ENCODE assay signal across 9 mouse cellular contexts in the genomic region with DNA sequence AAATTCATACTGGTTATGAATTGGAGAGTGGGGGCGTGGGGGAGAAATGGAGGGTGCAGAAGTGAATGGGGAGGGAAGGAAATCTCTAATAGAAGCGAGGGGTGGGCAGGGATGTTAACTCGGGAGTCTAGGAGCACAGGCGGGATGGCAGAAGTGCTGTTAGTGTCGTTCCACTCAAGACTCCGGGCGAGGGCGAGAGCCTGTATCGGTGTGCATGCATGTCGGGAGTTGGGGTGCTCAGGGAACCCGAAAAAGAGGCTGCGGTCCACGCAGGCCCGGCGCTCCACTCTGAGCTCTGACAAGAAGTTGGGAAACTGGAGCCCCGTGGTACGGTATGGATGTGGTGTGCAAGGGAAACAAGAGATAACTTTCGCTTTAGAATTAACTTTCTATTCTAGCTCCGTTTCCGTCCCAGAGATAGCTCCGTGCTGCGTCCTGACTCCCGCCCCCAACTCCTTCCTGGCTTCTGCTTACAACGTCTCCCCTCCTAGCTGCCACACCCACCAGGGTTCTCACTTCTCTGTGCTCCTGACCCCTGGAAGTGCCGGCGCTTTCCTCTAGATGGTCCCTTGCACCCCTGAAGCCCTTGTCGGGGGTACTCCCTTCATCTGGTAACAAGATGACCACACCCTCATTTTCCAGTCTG. TPM values are rescaled to one million over a fixed set of nuclear protein-coding genes. Genes with fewer than 3 reads are reported as not detected.
A peak's percentile ranks its signal among the peaks of the same experiment; 100 is the strongest.
DNase-seq lines count a peak whose midpoint lies in the region; ATAC-seq and TF ChIP-seq lines count a peak whose summit lies in the region.
"Had no signal": no experiment of that assay in that cellular context is flagged by ENCODE, and none has a peak within 500 bp of the region (broad histone marks: within the 10 kb centered on the region; RNA-seq: fewer than 3 reads in every experiment).

No protein-coding gene starts in this region.

- TF ChIP-seq CTCF in cerebellum, adult 2 months (IDR thresholded peaks at IDR 0.05; ENCODE audit: borderline replicate concordance, insufficient read depth, low read depth, low read length) = no peak

- peak overlapping the region; percentile 63 for H3K4me2 ChIP-seq in limb, embryonic 15.5 days
- H3K4me2 ChIP-seq in stomach, embryonic 14.5 days (replicated peaks; ENCODE audit: low read depth, low read length) = peak overlapping the region; percentile 42

- DNase-seq in cerebellum, adult 2 months = no peak
- DNase-seq in cerebellum, postnatal 14 days = no peak
- peak; percentile 18 for DNase-seq in thymus, postnatal 4 days
- DNase-seq in thymus, postnatal 10 days (ENCODE audit: low spot score in 2 of 2) = no peak
- DNase-seq in adrenal gland, adult 2 months = no peak

- ATAC-seq in limb, embryonic 15.5 days (ENCODE audit: insufficient number of reproducible peaks, low FRiP score, low TSS enrichment, low read depth) = no peak
- ATAC-seq in stomach, embryonic 14.5 days (ENCODE audit: insufficient number of reproducible peaks, insufficient read depth, low FRiP score, low read depth) = no peak
- no peak for ATAC-seq in megakaryocyte-erythroid progenitor cell, adult 5-6 weeks (replicated peaks; ENCODE audit: low FRiP score, low TSS enrichment, poor library complexity, severe bottlenecking)

- peak overlapping the region; percentile 39 for H3K4me3 ChIP-seq in cerebellum, adult 2 months (replicated peaks; ENCODE audit: insufficient read depth, low read depth, low read length)
- peak overlapping the region; percentile 38 for H3K4me3 ChIP-seq in limb, embryonic 15.5 days
- H3K4me3 ChIP-seq in stomach, embryonic 14.5 days (ENCODE audit: low read depth, low read length) = peak overlapping the region; percentile 28

- no peak for TF ChIP-seq POLR2A in cerebellum, adult 2 months (IDR thresholded peaks at IDR 0.05; ENCODE audit: borderline replicate concordance, insufficient read depth, low read length)

- no peak overlapping the region for H3K9ac ChIP-seq in limb, embryonic 15.5 days
- no peak overlapping the region for H3K9ac ChIP-seq in stomach, embryonic 14.5 days (replicated peaks; ENCODE audit: low read depth, low read length)

- no peaks in the 10 kb centered on the region for H3K36me3 ChIP-seq in limb, embryonic 15.5 days
- H3K36me3 ChIP-seq in stomach, embryonic 14.5 days (ENCODE audit: control insufficient read depth, insufficient read depth, low read length) = no peaks in the 10 kb centered on the region

- peaks cover 1% of the 10 kb centered on the region; the same call in 1 of the 2 replicates for H3K27me3 ChIP-seq in cerebellum, adult 2 months (ENCODE audit: control insufficient read depth, insufficient read depth, low read length)
- peaks cover 83% of the 10 kb centered on the region for H3K27me3 ChIP-seq in limb, embryonic 15.5 days
- peaks cover 67% of the 10 kb centered on the region for H3K27me3 ChIP-seq in stomach, embryonic 14.5 days (ENCODE audit: control insufficient read depth, insufficient read depth, low read length)

- WGBS in cerebellum, adult 2 months = 4% methylated on average over 27 of the region's 27 CpGs
- WGBS in limb, embryonic 15.5 days = 2% methylated on average over 27 of the region's 27 CpGs
- WGBS in stomach, embryonic 14.5 days = 1% methylated on average over 27 of the region's 27 CpGs

- H3K9me3 ChIP-seq in limb, embryonic 15.5 days = 0 out of 2 replicates have a peak, but pooled peaks cover 4% of the 10 kb centered on the region
- no peaks in the 10 kb centered on the region for H3K9me3 ChIP-seq in stomach, embryonic 14.5 days (ENCODE audit: control insufficient read depth, low read depth, low read length)

- H3K27ac ChIP-seq in cerebellum, adult 2 months (ENCODE audit: insufficient read depth, low read length) = no peak overlapping the region
- H3K27ac ChIP-seq in limb, embryonic 15.5 days = no peak overlapping the region
- no peak overlapping the region for H3K27ac ChIP-seq in stomach, embryonic 14.5 days (ENCODE audit: low read length)

- peaks cover 10% of the 10 kb centered on the region for H3K4me1 ChIP-seq in cerebellum, adult 2 months (ENCODE audit: control insufficient read depth, insufficient read depth, low read length)
- H3K4me1 ChIP-seq in limb, embryonic 15.5 days = peaks cover 35% of the 10 kb centered on the region
- peaks cover 24% of the 10 kb centered on the region; the same call in 1 of the 2 replicates for H3K4me1 ChIP-seq in stomach, embryonic 14.5 days (ENCODE audit: control insufficient read depth, insufficient read depth, low read length)

RNA-seq across cellular contexts. Expression of gene Hrk, which starts 7.8 kb away (rescaled TPM):
- polyA plus RNA-seq in cerebellum, adult 2 months (2012; rRNA removed) = 3.3 and 3.4 TPM in 2 replicates
- polyA plus RNA-seq in limb, embryonic 15.5 days (2015; fragmentation: Nextera tagmentation; extraction: Ambion mirVana) = 0.04 and 0.10 TPM in 2 replicates
- polyA plus RNA-seq in stomach, embryonic 14.5 days (2014; fragmentation: Nextera tagmentation; extraction: Ambion mirVana) = 0.72 and 0.81 TPM in 2 replicates
- not detected for total RNA-seq in adrenal gland, adult 2 months (2021)
- not detected in 2 replicates for polyA plus RNA-seq in adrenal gland, adult 2 months (2012; rRNA removed)
- total RNA-seq in megakaryocyte-erythroid progenitor cell, adult 5-6 weeks (2014; fragmentation: Nextera tagmentation) = not detected in 2 replicates
- not detected in 2 replicates for total RNA-seq in megakaryocyte-erythroid progenitor cell, adult 5-6 weeks (2017)
- total RNA-seq: hematopoietic stem cell, adult 5-6 weeks had no signal

RNA-seq across cellular contexts. Expression of gene Fbxw8, which starts 16.9 kb away (rescaled TPM):
- 42.8 and 46.2 TPM in 2 replicates for polyA plus RNA-seq in cerebellum, adult 2 months (2012; rRNA removed)
- 20.7 and 26.3 TPM in 2 replicates for polyA plus RNA-seq in limb, embryonic 15.5 days (2015; fragmentation: Nextera tagmentation; extraction: Ambion mirVana)
- 22.5 and 23.9 TPM in 2 replicates for polyA plus RNA-seq in stomach, embryonic 14.5 days (2014; fragmentation: Nextera tagmentation; extraction: Ambion mirVana)
- total RNA-seq in adrenal gland, adult 2 months (2021) = 10 to 100 TPM; 36.0 to 50.1 TPM
- 51.8 and 54.6 TPM in 2 replicates for polyA plus RNA-seq in adrenal gland, adult 2 months (2012; rRNA removed)
- 18.1 and 25.3 TPM in 2 replicates for total RNA-seq in megakaryocyte-erythroid progenitor cell, adult 5-6 weeks (2014; fragmentation: Nextera tagmentation)
- total RNA-seq in megakaryocyte-erythroid progenitor cell, adult 5-6 weeks (2017) = 12.9 and 23.8 TPM in 2 replicates
